Mouse (Mus musculus) cortical plate, adult 2 months (tissue): ENCODE results near the gene Usp21.

Source experiments
- CTCF ChIP-seq: fragments of 200-500 bp; IDR thresholded peaks from 2 replicates; pipeline ENCODE4 v1.5.1; 2011; ENCODE audit warnings: mild to moderate bottlenecking, control low read depth, low read length; ENCODE audit not compliant: insufficient read depth; ENCODE audit errors: extremely low read depth
- POLR2A ChIP-seq: fragments of 200-500 bp; IDR thresholded peaks from 2 replicates; pipeline ENCODE4 v1.6.1; 2011; ENCODE audit warnings: mild to moderate bottlenecking, low read length, control low read depth; ENCODE audit not compliant: insufficient read depth; ENCODE audit errors: extremely low read depth

DNA sequence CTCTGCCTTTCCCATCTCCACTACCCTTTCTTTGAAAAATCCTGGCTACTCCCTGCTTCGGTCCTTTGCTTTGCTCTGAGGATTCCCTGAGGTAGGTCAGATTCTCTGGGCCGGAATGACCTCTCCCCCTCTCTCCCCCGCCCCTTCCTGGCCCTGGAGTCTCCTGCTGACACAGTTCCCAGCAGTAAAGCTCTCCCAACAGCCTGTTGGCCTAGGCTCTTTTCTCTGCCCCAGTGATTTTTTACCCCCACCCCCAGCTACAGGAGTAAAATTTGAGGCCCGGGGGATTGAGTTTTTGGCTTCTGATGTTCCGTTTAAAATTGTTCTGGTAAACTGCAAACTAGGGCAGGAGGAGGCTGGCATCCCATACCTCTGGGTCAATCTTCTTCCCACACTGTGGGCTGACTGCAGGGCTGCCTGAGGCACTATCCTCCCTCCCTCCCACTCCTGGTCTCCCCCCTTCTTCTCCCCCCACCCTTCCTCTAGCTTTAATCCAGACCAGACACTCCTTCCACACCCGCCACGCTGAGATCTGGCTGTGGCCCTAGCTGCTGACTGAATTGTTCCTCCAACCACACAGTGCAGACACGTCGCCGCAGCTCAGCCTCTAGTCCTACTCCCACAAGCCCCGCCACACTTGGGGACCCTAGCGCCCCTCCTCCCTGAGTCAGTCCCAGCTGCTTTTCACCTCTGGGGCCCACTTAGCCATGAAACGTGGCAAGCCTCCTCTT is 36.0 kb downstream of the Usp21 start:
- TF ChIP-seq CTCF: no peak
- no peak for TF ChIP-seq POLR2A
